Mouse (Mus musculus) C2C12 (cell line): ENCODE results near the gene Pramel6. TPM values are rescaled to one million over a fixed set of nuclear protein-coding genes. Genes with fewer than 3 reads are reported as not detected.
"Not testable (repeated sequence)": the region's sequence is repeated elsewhere in the genome, so short reads cannot be mapped to it uniquely, and the experiment has no call there.

Experiments
- H3K27me3 ChIP-seq: one replicate; pipeline ENCODE4 v1.6.1; 2011; ENCODE audit not compliant: control insufficient read depth, insufficient read depth, insufficient read length
- H3K36me3 ChIP-seq: one replicate; pipeline ENCODE4 v1.6.1; 2011; ENCODE audit not compliant: control insufficient read depth, insufficient read depth
- H3K4me3 ChIP-seq: one replicate; pipeline ENCODE4 v1.5.1; 2011; ENCODE audit warnings: mild to moderate bottlenecking, control low read depth; ENCODE audit not compliant: poor library complexity, insufficient read depth, severe bottlenecking
- H3K79me2 ChIP-seq: one replicate; pipeline ENCODE4 v1.6.1; 2011; ENCODE audit not compliant: control insufficient read depth, insufficient read depth
- H3K79me3 ChIP-seq: one replicate; pipeline ENCODE4 v1.6.1; 2011; ENCODE audit warnings: low read depth, control low read depth
- H3ac ChIP-seq: one replicate; pipeline ENCODE3; 2011; ENCODE audit warnings: low read depth; ENCODE audit not compliant: control insufficient read depth, insufficient read length
- CEBPB ChIP-seq: IDR thresholded peaks from one replicate; pipeline ENCODE4 v1.6.1; 2011; ENCODE audit warnings: low read depth, mild to moderate bottlenecking, control low read depth, moderate library complexity
- CTCF ChIP-seq: IDR thresholded peaks from one replicate; pipeline ENCODE4 v1.5.1; 2011; ENCODE audit not compliant: control insufficient read depth, insufficient read depth, insufficient read length
- FOSL1 ChIP-seq: IDR thresholded peaks from one replicate; pipeline ENCODE4 v1.8.0; 2011; ENCODE audit warnings: mild to moderate bottlenecking, low read length; ENCODE audit not compliant: poor library complexity, insufficient read depth, severe bottlenecking
- MAX ChIP-seq: IDR thresholded peaks from one replicate; pipeline ENCODE4 v1.6.1; 2011; ENCODE audit warnings: mild to moderate bottlenecking, control low read depth
- MYOD1 ChIP-seq: IDR thresholded peaks from one replicate; pipeline ENCODE4 v1.6.1; 2011; ENCODE audit warnings: low read depth; ENCODE audit not compliant: control insufficient read depth, insufficient read length
- MYOG ChIP-seq: IDR thresholded peaks from one replicate; pipeline ENCODE4 v1.6.1; 2011; ENCODE audit not compliant: control insufficient read depth, insufficient read length; ENCODE audit errors: extremely low read depth
- USF1 ChIP-seq: IDR thresholded peaks from one replicate; pipeline ENCODE4 v1.6.1; 2011; ENCODE audit warnings: low read depth, mild to moderate bottlenecking, control low read depth, moderate library complexity
- polyA plus RNA-seq: library from polyadenylated mRNA; unstranded; fragments of >200 nt; fragmentation: generic; extraction: Trizol; gene quantifications from one replicate; pipeline ENCODE4 v1.2.1, GENCODE M21; 2012; ENCODE audit warnings: missing spikeins

The Pramel6 gene
- polyA plus RNA-seq, 1 experiment = not detected

DNA sequence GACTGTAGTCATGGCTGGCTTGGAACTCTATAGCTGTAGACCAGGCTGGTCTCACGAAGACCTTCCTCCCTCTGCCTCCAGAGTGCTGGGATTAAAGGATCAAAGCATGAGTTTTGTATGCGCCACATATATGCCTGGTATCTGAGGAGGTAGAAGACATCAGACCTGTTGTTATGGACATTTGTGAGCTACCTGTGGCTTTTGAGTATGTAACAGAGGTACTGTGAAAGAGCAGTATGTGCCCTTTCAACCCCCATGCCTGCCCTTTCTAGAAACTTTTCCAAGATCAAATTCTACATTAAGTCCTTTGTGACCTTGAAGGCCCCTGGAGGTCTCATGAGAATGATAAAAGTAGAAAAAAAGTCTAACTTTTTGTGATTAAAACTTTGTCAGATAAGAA is 8.7 kb downstream of the Pramel6 start:
- H3K79me2 ChIP-seq = no peaks in the 10 kb centered on the region
- no peaks in the 10 kb centered on the region for H3K36me3 ChIP-seq
- TF ChIP-seq MYOD1 (no peak), USF1 (no peak), CTCF (no peak), FOSL1 (no peak), CEBPB (no peak), MAX (no peak), MYOG (no peak)
- H3K4me3 ChIP-seq = no peak overlapping the region
- H3ac ChIP-seq = no peak overlapping the region
- H3K79me3 ChIP-seq = no peaks in the 10 kb centered on the region
- no peaks in the 10 kb centered on the region for H3K27me3 ChIP-seq

DNA sequence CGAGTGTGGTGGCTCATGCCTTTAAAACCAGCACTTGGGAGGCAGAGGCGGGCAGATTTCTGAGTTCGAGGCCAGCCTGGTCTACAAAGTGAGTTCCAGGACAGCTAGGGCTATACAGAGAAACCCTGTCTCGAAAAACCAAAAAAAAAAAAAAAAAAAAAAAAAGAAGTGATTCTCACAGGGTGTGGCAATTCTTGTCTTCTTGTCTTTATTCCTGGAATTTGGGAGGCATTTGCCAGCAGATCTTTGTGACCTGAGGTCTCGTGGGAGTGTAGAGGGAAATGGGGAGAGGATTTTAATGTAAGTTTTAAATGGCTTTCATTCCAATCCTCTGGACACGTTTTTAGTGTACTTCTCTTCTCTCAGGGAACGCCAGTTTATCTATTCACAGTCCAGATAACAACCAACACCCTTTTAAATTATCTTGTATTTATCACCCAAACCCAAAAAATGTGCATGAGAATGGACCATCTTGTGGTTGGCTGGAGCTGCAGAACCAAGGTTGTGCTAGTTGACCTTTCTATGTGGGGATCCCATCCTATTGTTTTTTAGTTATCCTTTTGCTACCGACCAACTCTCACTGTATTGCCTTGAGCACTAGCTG is 9.2 kb downstream of the Pramel6 start:
- Histone ChIP-seq H3ac (no peak overlapping the region), H3K4me3 (no peak overlapping the region), H3K27me3 (no peaks in the 10 kb centered on the region)

GRCm38 (mm10) chr2:87516581-87516980 is 10.2 kb downstream of the Pramel6 start:
- H3ac ChIP-seq = no peak overlapping the region
- TF ChIP-seq CTCF = no peak
- TF ChIP-seq USF1 = no peak
- no peak for TF ChIP-seq MYOG
- no peak for TF ChIP-seq MAX
- TF ChIP-seq CEBPB = no peak
- no peak for TF ChIP-seq MYOD1
- TF ChIP-seq FOSL1 = no peak
- H3K79me3 ChIP-seq = no peaks in the 10 kb centered on the region
- no peaks in the 10 kb centered on the region for H3K27me3 ChIP-seq
- no peaks in the 10 kb centered on the region for H3K79me2 ChIP-seq
- no peaks in the 10 kb centered on the region for H3K36me3 ChIP-seq
- no peak overlapping the region for H3K4me3 ChIP-seq

More for the DNA sequence above, 9.2 kb downstream of the Pramel6 start:
- H3K79me3 ChIP-seq = no peaks in the 10 kb centered on the region
- TF ChIP-seq MYOD1 (no peak), MYOG (no peak), USF1 (no peak), CTCF (no peak), CEBPB (no peak), MAX (no peak), FOSL1 (no peak)
- no peaks in the 10 kb centered on the region for H3K36me3 ChIP-seq
- H3K79me2 ChIP-seq = no peaks in the 10 kb centered on the region

DNA sequence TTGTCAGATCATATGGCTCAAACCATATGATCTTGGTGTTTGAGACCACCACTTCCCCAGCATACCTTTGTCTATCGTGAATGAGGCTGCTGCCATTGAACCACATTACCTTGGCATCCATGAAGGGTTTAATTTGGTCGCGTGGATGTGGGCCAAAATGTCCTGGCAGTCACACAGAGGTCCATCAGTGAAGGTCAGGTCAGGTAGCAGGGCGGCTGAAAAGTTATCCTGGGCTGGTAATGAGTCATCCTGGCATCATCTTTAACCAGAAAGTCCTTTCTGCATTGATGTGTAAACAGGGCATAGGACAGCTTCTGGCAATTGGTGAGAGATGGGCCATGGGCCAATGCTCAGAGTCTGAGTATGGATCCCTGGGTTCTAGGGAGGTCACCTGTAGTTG is 14.3 kb downstream of the Pramel6 start:
- Histone ChIP-seq H3K79me2 (no peaks in the 10 kb centered on the region), H3ac (no peak overlapping the region), H3K27me3 (no peaks in the 10 kb centered on the region), H3K4me3 (no peak overlapping the region), H3K79me3 (no peaks in the 10 kb centered on the region), H3K36me3 (no peaks in the 10 kb centered on the region)
- TF ChIP-seq MYOD1 (no peak), FOSL1 (no peak), CEBPB (no peak)

GRCm38 (mm10) chr2:87525899-87526616 is 19.7 kb downstream of the Pramel6 start:
- not testable (repeated sequence) for H3K4me3 ChIP-seq, H3ac ChIP-seq, H3K27me3 ChIP-seq, H3K79me3 ChIP-seq, H3K36me3 ChIP-seq, H3K79me2 ChIP-seq

DNA sequence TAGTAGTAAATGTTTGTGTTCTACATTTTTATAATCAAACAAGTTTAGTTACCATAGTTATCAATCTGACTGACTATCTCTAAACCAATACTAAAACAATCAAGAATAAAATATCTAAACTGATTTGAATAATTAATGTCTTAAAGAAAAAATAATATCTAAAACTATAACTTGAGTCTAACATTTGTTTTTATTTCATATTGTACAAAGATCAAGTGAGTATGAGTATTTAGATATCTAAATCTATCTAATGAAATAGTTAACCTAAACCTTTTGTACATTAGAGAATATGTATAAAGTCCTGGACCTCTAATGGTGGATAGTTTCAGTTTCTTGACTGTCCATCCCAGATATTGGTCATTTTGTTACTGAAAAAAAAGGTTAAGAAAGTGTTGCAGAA is 25.1 kb downstream of the Pramel6 start, which contains the start of gene Olfr153:
Olfr153 (plus strand) TSS at position 301 of the 400 bp plus-strand sequence.
- Histone ChIP-seq H3K4me3 (no peak within 1 kb of the TSS), H3ac (no peak within 1 kb of the TSS), H3K36me3 (no peaks in the 10 kb centered on the region), H3K27me3 (no peaks in the 10 kb centered on the region), H3K79me2 (no peaks in the 10 kb centered on the region), H3K79me3 (no peaks in the 10 kb centered on the region)
- TF ChIP-seq MYOG (no peak), MAX (no peak), USF1 (no peak), FOSL1 (no peak), MYOD1 (no peak), CEBPB (no peak), CTCF (no peak)
